Mouse (Mus musculus) layer of hippocampus, adult 18-20 months (tissue): Measurements from ENCODE around the gene Olfr1215. TPM values are rescaled to one million over a fixed set of nuclear protein-coding genes. Genes with fewer than 3 reads are reported as not detected.
"Not testable (repeated sequence)": the region's sequence is repeated elsewhere in the genome, so short reads cannot be mapped to it uniquely, and the experiment has no call there.

Experiments
- DNase-seq, 2 experiments: peaks; one replicate each; pipeline ENCODE4 v3.0.0; 2022; ENCODE audit warnings: low spot score in 2 of 2
- long read RNA-seq: library from polyadenylated mRNA; stranded (forward); transcript quantifications from one replicate; pipeline ENCODE4 v2.0.0, GENCODE M21; 2021
- total RNA-seq, 2 experiments: library from RNA; stranded (reverse); gene quantifications; 2 replicates each; pipeline ENCODE4 v1.2.3; 2021

The Olfr1215 gene
- total RNA-seq = not detected
- long read RNA-seq = 0 reads

DNA sequence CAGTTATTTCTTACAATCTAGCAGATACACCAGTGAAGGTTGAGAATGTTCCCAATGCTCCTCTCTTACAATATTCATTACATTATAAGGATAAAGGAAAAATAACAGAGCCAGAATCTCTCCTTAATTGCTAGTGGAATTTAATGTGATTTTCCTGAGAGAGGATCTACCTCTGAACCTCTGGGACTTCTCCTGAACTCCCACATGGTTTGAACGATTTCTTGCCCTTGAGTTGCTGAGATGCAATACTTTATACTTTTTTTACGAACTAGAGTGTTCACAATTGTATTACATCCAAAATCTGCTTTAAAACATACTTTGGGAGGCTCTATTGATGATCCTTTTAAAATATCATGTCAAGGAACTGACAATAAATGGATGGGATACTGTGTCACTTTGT is at the start of gene Olfr1215:
Olfr1215 (minus strand) TSS at position 101 of the 400 bp plus-strand sequence.
- DNase-seq = no peak

DNA sequence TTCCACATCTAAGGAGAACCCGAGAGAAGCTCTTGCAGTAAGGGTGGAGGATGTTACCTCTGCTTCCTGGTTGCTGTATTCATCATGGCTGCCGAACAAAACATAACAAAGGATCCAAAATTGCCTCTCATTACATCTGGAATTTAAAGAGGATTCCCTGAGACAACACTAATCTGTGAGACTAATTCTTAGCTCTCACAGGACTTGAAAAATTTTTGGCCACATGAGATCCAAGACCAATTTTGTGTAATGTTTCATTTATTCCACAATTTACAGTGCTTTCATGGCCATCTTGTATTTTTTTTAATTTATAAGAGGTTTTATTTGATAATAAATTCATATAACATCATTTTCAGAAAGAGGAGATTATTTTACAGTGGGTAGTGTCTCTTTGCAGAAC is 25.2 kb upstream of the Olfr1215 start, which contains the start of gene Olfr1217:
Olfr1217 (minus strand) TSS at position 101 of the 400 bp plus-strand sequence.
- DNase-seq = no peak

DNA sequence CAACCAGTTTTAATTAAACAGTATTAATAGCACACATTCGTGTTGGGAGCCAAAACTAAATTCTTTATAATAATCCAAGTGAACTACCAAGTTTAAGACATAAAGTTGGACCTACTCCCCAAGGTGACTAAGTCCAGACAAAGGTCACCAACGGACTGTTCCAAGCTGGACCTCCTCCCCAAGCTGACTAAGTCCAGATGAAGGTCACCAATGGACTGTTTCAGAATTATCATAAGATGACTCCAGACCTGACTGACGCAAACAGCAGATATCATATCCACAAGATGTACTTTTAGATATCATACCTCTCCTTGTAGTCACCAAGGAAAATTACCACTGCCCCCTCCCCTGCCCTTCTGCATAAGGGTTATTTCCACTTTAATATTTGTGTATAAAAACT is 14.7 kb upstream of the Olfr1215 start:
- DNase-seq = not testable (repeated sequence)

DNA sequence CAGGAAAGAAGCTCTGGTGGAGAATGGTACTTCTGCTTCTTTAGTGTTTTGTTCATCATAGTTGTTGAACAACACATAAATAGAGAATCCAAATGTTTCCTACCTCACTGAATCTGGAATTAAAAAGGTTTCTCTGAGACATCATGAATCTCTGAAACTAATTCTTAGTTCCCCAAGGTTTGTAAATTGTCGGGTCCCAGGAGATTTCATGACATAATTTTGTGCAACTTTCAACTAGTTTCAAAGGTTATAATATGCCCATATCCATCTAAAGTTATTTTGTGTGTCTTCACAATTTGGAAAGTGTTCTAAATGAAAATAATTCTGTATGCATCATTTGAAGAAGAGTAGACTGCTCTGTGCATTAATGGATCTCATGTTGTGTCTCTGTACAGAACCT is 11.5 kb upstream of the Olfr1215 start, which contains the start of gene Olfr1216:
Olfr1216 (minus strand) TSS at position 101 of the 400 bp plus-strand sequence.
- DNase-seq = no peak

DNA sequence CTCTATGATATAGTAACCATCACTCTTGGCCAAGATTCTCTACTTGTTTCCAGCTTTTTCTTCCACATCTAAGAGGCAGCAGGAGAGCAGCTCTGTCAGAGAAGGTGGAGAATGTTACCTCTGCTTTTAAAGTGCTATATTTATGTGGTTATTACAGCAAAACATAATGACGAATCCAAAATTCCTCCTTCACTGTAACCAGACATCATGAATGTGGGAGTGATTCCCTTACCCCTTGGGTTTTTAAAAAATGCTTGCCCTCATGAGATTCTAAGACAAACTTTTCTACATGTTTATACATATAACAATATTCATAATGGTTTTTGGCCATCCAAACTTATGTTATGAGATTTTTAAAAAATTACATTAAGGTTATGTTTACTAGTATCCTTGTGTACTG is 14.2 kb downstream of the Olfr1215 start, which contains the start of gene Olfr1214:
Olfr1214 (minus strand) TSS at position 101 of the 400 bp plus-strand sequence.
- DNase-seq = no peak

DNA sequence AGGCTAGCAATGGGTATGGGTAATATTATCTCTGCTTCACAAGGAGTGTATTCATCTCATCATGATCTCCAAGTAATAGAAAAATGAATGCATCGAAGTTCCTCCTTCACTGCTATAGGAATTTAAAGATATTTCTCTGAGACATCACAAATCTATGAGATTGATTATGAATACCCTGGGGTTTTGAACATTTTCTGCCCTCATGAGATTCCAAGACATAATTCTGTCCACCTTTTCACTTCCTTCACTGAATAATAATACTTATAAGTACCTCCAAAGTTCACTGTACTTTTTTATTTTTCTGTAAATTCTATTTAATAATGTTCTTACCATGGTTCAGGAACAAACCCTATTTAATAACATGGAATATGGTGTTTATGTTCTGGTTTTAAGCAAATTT is 26.6 kb downstream of the Olfr1215 start, which contains the start of gene Gm13762:
Gm13762 (minus strand) TSS at position 101 of the 400 bp plus-strand sequence.
- no peak for DNase-seq

DNA sequence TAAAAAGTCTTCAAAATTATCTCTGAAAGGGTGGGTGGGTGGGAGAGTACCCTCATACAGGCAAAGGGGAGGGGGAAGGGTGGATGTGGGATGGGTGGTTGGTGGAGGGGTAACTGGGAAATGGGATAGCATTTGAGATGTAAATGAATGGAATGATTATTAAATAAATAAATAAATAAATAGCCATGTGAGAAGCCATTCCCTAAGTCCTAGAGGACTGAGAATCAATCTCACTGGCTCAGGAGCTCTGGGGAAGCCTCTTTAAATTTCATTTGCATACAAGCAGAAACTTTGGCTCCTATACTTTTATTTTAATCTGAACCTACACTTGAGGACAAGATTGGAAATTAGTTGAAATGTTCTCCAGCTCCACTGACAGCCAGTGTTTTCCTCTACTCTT is 53.1 kb downstream of the Olfr1215 start, which contains the start of gene Olfr1212:
Olfr1212 (plus strand) TSS at position 301 of the 400 bp plus-strand sequence.
- no peak for DNase-seq

Other genes with a start within 250 kb of the Olfr1215 start
- not detected for gene Olfr1199, start 246.5 kb downstream of the Olfr1215 start, total RNA-seq
- gene Olfr1200, start 236.5 kb downstream of the Olfr1215 start, total RNA-seq = not detected
- not detected for gene Olfr1201, start 213.9 kb downstream of the Olfr1215 start, total RNA-seq
- not detected for gene Olfr1202, start 192.5 kb downstream of the Olfr1215 start, total RNA-seq
- gene Olfr1205, start 177.2 kb downstream of the Olfr1215 start, total RNA-seq = not detected
- not detected for gene Olfr1204, start 157.7 kb downstream of the Olfr1215 start, total RNA-seq
- not detected for gene Olfr1206, start 143.7 kb downstream of the Olfr1215 start, total RNA-seq
- not detected for gene Olfr1208, start 104.7 kb downstream of the Olfr1215 start, total RNA-seq
- not detected for gene Olfr1209, start 91.8 kb downstream of the Olfr1215 start, total RNA-seq
- not detected for gene Olfr1211, start 68.9 kb downstream of the Olfr1215 start, total RNA-seq
- not detected for gene Olfr1212, start 53.0 kb downstream of the Olfr1215 start, total RNA-seq
- gene Gm13762, start 26.7 kb downstream of the Olfr1215 start, total RNA-seq = not detected
- not detected for gene Olfr1214, start 14.3 kb downstream of the Olfr1215 start, total RNA-seq
- gene Olfr1216, start 11.4 kb upstream of the Olfr1215 start, total RNA-seq = not detected
- not detected for gene Olfr1217, start 25.1 kb upstream of the Olfr1215 start, total RNA-seq
- not detected for gene Olfr1218, start 54.2 kb upstream of the Olfr1215 start, total RNA-seq
- gene Olfr1219, start 76.5 kb upstream of the Olfr1215 start, total RNA-seq = not detected
- gene Olfr1220, start 99.9 kb upstream of the Olfr1215 start, total RNA-seq = not detected
- not detected for gene Olfr1221, start 110.3 kb upstream of the Olfr1215 start, total RNA-seq
- not detected for gene Olfr1222, start 126.1 kb upstream of the Olfr1215 start, total RNA-seq
- not detected for gene Olfr1223, start 144.6 kb upstream of the Olfr1215 start, total RNA-seq
- gene Olfr1224-ps1, start 157.1 kb upstream of the Olfr1215 start, total RNA-seq = not detected
- gene Olfr1225, start 167.7 kb upstream of the Olfr1215 start, total RNA-seq = not detected
- not detected for gene Olfr1226, start 193.1 kb upstream of the Olfr1215 start, total RNA-seq
- gene Olfr1228, start 247.1 kb upstream of the Olfr1215 start, total RNA-seq = not detected